Mouse (Mus musculus): Measurements from ENCODE around the gene Cdh18. TPM values are rescaled to one million over a fixed set of nuclear protein-coding genes. Genes with fewer than 3 reads are reported as not detected.

Gene Cdh18
- polyA plus RNA-seq, 1 experiment from 2014 or later = 0.42 TPM

DNA sequence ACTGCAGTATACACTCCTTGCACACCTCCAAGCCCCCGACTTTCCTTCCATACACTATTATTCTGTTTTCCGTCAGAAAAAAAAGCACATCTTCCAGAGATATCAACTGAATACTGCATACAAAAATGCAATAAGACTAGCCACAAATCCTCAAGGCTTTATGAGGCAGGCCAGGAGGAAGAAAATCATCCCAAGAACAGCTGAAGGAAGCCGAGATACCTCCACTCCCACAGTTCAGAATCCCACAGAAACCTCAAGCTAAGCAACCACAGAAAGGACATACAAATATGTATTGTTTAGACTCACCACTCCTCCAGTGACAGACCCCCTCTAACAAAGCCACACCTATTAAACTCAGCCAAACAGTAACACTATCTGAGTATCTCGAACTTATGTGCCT lies 957.7 kb downstream of the Cdh18 start:
- DNase-seq (ENCODE audit: low spot score) = no peak
- H3K4me3 ChIP-seq (ENCODE audit: low read depth, low read length) = no peak overlapping the region
- no peak for ATAC-seq (replicated peaks; ENCODE audit: insufficient number of reproducible peaks, low FRiP score, low TSS enrichment, low read depth)
- 83% methylated on average over 4 of the region's 4 CpGs for WGBS
- H3K4me1 ChIP-seq (ENCODE audit: control insufficient read depth, insufficient read depth, low read length) = no peaks in the 10 kb centered on the region
- H3K9me3 ChIP-seq (replicated peaks; ENCODE audit: control insufficient read depth, low read length) = no peaks in the 10 kb centered on the region
- no peak overlapping the region for H3K27ac ChIP-seq (replicated peaks; ENCODE audit: low read depth, low read length)
- no peak overlapping the region for H3K9ac ChIP-seq (replicated peaks; ENCODE audit: low read length)
- H3K4me2 ChIP-seq (ENCODE audit: low read depth, low read length) = no peak overlapping the region
- H3K27me3 ChIP-seq (ENCODE audit: control insufficient read depth, insufficient read depth, low read length) = no peaks in the 10 kb centered on the region
- no peaks in the 10 kb centered on the region for H3K36me3 ChIP-seq (replicated peaks; ENCODE audit: control insufficient read depth, insufficient read depth, low read depth, low read length)

DNA sequence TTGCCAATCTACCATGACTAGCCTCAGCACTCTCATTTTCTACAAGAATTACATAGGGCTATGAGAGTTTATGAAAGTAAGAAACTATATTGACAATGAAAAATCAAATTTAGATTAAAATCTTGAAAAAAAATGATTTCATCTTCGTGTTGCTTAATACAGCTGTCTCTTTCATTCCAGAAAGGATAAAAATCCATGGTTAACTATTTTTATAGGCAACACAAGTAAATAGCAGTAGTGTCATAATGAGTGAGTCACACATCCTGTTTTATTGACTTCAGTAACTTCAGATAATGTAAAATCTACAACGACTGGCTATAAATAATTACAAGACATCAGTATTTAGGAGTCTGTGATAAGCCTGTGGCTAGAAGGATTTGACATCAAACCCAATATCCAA lies 960.9 kb downstream of the Cdh18 start:
- Histone ChIP-seq H3K36me3 (replicated peaks; ENCODE audit: control insufficient read depth, insufficient read depth, low read depth, low read length) (no peaks in the 10 kb centered on the region), H3K4me2 (ENCODE audit: low read depth, low read length) (no peak overlapping the region), H3K27ac (replicated peaks; ENCODE audit: low read depth, low read length) (no peak overlapping the region), H3K27me3 (ENCODE audit: control insufficient read depth, insufficient read depth, low read length) (no peaks in the 10 kb centered on the region), H3K4me1 (ENCODE audit: control insufficient read depth, insufficient read depth, low read length) (no peaks in the 10 kb centered on the region), H3K9me3 (replicated peaks; ENCODE audit: control insufficient read depth, low read length) (no peaks in the 10 kb centered on the region), H3K9ac (replicated peaks; ENCODE audit: low read length) (no peak overlapping the region), H3K4me3 (ENCODE audit: low read depth, low read length) (no peak overlapping the region)
- ATAC-seq (replicated peaks; ENCODE audit: insufficient number of reproducible peaks, low FRiP score, low TSS enrichment, low read depth) (no peak), DNase-seq (ENCODE audit: low spot score) (no peak)
- 52% methylated on average over 2 of the region's 2 CpGs for WGBS

DNA sequence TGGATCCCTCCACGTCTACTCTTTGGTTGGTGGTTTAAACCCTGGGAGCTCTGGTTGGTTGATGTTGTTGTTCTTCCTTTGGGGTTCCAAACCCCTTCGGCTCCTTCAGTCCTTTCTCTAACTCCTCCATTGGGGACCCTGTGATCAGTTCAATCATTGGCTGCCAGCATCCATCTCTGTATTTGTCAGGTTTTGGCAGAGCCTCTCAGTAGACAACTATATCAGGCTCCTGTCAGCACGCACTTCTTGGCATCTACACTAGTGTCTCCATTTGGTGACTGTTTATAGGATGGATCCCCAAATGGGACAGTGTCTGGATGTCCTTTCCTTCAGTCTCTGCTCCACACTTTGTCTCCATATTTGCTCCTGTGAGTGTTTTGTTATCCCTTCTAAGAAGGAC lies 967.0 kb downstream of the Cdh18 start:
- Histone ChIP-seq H3K4me1 (ENCODE audit: control insufficient read depth, insufficient read depth, low read length) (no peaks in the 10 kb centered on the region), H3K27ac (replicated peaks; ENCODE audit: low read depth, low read length) (no peak overlapping the region), H3K4me2 (ENCODE audit: low read depth, low read length) (no peak overlapping the region), H3K9ac (replicated peaks; ENCODE audit: low read length) (no peak overlapping the region), H3K9me3 (replicated peaks; ENCODE audit: control insufficient read depth, low read length) (no peaks in the 10 kb centered on the region), H3K4me3 (ENCODE audit: low read depth, low read length) (no peak overlapping the region), H3K27me3 (ENCODE audit: control insufficient read depth, insufficient read depth, low read length) (no peaks in the 10 kb centered on the region), H3K36me3 (replicated peaks; ENCODE audit: control insufficient read depth, insufficient read depth, low read depth, low read length) (no peaks in the 10 kb centered on the region)
- no peak for ATAC-seq (replicated peaks; ENCODE audit: insufficient number of reproducible peaks, low FRiP score, low TSS enrichment, low read depth)
- 94% methylated on average over 3 of the region's 3 CpGs for WGBS
- DNase-seq (ENCODE audit: low spot score) = no peak

DNA sequence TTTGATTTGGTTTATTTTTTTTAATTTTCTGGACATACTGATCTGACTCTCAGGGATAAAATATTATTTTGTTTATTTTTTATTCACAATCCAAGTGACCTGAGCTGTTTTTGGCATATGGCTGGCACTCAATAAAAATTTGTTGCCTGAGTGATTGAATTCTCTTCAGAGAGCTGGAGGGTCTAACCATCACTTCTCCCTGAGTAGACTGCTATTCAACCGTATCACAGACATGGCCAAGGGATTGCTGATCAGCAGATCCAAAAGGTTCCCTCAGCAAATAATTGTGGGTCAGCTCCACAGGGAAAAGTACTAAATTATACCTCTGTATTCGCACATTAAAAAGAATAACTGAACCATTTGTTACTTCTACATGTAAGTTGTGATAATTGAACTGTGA lies 969.3 kb downstream of the Cdh18 start:
- Histone ChIP-seq H3K4me1 (ENCODE audit: control insufficient read depth, insufficient read depth, low read length) (no peaks in the 10 kb centered on the region), H3K4me3 (ENCODE audit: low read depth, low read length) (no peak overlapping the region), H3K4me2 (ENCODE audit: low read depth, low read length) (no peak overlapping the region), H3K36me3 (replicated peaks; ENCODE audit: control insufficient read depth, insufficient read depth, low read depth, low read length) (no peaks in the 10 kb centered on the region), H3K9me3 (replicated peaks; ENCODE audit: control insufficient read depth, low read length) (no peaks in the 10 kb centered on the region), H3K27me3 (ENCODE audit: control insufficient read depth, insufficient read depth, low read length) (no peaks in the 10 kb centered on the region), H3K27ac (replicated peaks; ENCODE audit: low read depth, low read length) (no peak overlapping the region), H3K9ac (replicated peaks; ENCODE audit: low read length) (no peak overlapping the region)
- 78% methylated on average over 2 of the region's 2 CpGs for WGBS
- DNase-seq (ENCODE audit: low spot score) = no peak
- ATAC-seq (replicated peaks; ENCODE audit: insufficient number of reproducible peaks, low FRiP score, low TSS enrichment, low read depth) = no peak
